Mouse (Mus musculus) 416B (cell line): ENCODE data around the gene Kmo.

Experiments used
- DNase-seq: peaks from one replicate; pipeline ENCODE4 v3.0.0; 2011; ENCODE audit warnings: low read depth

The Kmo gene

GRCm38 (mm10) chr1:175631721-175632221, 11.6 kb downstream of the Kmo start:
- no peak for DNase-seq

GRCm38 (mm10) chr1:175632470-175632869, 12.3 kb downstream of the Kmo start:
- no peak for DNase-seq

DNA sequence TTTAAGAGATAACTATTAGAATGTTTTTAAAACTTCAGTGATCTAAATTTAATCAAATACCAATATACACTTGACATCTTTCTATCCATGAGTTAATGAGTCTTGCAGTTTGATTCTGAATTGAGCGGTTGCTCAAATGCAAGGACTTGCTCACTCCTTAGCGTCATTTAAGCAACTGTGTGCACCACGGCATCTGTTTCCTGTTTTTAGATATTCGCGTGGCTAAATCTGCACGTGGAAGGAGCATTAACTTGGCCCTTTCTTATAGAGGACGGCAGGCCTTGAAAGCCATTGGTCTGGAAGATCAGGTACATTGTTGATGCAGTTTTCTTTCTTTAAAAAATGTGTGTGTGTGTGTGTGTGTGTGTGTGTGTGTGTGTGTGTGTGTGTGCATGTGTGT, 17.5 kb downstream of the Kmo start:
- peak; percentile 14 for DNase-seq

DNA sequence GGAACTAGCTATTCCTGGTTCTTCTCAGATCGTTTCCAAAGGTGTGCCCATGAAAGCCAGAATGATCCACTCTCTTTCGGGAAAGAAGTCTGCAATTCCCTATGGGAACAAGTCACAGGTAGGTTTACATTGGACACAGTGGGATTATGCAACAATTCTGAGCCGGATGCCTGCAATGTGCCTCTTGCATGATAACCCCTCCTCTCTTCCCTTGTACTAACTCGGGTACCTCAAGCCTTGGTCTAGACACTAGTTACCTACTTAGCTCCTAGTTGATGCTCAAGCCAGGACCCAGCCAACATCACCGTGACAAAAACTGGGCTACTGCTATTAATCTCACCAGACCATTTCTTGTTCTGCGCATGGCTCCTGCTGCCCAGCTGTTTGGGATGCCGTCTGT, 18.9 kb downstream of the Kmo start:
- DNase-seq: no peak

- DNase-seq: no peak
Measured at GRCm38 (mm10) chr1:175640435-175641150, 20.4 kb downstream of the Kmo start.

GRCm38 (mm10) chr1:175643496-175644265, 23.5 kb downstream of the Kmo start:
- DNase-seq: no peak

DNA sequence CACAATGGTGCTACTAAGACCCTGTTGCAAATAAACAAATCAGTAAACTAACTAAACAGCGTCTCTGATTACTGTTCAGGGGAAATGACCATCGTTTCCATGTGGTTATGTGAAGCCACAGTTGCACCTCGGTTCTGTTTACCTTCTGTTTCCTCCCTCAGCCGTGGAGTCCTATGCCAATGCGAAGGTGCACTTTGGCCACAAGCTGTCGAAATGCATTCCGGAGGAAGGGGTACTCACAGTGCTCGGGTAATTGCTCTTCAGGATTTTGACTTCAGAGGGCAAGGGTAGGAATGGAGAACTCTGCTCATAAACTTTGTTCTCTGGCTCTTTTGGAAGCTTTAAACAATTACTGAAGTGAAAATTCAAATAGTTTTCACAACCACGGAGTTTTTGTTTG, 26.8 kb downstream of the Kmo start:
- peak; percentile 25 for DNase-seq

GRCm38 (mm10) chr1:175648615-175649014, 28.4 kb downstream of the Kmo start:
- DNase-seq: no peak

GRCm38 (mm10) chr1:175659900-175660299, 39.7 kb downstream of the Kmo start:
- DNase-seq: no peak

DNA sequence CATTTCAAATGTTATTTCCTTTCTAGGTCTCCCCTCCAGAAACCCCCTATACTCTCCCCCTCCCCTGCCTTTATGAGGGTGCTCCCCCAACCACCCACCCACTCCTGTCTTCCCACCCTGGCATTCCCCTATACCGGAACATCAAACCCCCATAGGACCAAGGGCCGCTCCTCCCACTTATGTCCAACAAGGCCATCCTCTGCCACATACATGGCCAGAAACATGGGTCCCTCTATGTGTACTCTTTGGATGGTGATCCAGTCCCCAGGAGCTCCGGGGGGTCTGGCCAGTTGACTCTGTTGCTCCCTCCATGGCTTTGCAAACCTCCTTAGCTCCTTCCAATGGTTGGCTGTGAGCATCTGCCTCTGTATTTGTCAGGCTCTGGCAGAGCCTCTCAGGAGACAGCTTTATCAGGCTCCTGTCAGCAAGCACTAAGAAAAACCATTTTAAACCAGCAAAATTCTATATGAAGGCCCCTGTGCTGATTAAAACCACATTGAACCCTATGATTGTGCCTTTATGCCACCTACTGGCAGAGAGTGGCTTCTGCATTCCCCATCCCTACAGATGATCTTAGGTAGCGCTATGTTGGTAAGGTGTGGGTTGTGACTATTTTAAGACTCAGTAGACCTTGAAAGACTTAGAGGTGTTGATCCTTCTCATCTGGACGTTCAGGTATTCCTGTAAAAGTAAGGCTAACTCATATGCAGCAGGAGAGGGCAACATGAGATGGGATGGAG, 48.7 kb downstream of the Kmo start:
- DNase-seq: peak; percentile 62

DNA sequence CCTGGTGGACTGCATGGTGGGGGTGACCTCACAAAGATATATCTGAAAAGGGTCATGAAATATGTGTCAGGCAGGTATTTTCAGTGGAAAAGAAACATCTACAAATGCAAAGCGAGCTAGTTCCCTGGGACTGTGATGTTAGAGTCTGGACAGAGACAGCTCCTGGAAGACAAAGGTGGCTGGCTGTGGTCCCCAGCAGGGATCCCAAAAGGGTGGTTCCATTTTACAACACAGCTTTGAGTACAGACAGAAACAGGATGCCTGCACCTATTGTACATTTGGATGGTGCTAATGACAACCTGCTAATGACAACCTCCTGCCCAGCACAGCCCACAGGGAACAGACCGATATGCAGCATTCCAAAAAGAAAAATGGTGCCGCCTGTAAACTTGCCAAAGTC, 49.3 kb downstream of the Kmo start:
- no peak for DNase-seq

DNA sequence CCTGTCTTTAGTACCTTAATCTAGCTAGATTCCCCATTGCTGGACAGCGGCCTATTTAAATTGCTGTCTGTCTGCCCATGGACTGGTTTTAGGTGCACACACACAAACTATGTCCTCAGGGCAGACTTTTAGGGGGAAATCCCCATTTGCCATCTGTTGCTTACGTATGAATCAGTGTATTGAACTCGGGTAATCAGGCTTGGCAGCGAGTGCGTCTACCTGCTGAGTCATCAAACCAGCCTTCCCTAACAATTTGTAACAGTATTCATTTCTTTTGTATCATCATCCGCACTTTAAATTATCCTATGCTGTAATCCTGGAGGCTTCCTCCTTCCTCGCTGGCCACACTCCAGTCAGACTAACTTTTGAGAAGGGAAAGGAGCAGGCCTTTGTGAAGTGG, 49.9 kb downstream of the Kmo start:
- DNase-seq: no peak

DNA sequence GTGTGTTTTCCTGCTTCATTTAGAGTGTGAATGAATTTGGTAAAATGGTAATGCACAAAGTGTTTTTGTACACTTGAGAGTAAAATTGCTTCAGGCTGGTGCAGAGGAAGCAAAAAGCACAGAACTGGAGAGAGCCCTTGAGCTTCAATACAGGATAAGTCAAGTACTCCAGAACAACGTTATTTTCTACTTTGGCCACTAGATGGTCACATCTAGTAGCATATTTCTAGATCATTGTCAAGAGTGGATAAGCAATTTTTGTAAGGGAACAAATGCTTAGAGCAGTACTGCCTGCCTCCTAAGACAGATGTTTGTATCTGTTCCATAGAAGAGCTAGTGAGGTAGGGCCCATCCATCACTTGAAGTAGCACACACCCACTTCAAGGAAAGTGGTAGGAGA, 51.4 kb downstream of the Kmo start:
- DNase-seq: peak; percentile 62

DNA sequence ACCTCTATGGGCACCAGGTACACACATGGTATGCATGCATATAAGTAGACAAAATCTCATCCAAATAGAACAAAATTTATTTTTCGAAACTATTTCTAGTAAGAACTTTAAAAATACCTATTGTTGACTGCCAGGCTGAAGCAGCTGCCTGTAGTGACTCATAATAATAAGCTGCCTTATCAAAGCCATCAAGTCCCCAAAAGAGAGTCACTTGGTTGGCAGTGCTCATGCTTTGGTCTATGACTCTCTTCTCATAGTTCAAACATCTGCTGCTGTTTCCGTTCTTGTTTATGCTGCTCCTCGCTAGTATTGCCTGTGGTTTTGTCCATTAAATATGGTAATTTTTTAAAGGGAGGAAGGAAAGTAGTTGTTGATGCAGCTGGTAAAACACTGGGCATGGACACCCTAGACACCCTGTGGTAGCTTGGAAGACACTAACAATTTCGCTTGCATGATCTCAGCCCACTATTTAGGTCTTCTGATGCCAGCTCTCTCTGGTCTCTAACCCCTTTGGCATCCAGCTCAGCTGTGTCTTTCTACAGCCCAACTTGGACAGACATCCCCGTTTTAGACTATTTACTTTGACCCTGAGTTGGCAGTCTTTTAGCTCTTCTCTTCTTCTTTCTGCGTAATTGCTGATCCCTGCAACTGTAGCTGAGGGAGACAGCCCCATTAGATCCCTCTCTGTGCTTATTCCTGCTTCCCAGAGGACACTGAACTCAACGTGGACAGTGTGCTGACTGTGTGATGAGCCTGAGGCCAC, 53.6 kb downstream of the Kmo start:
- peak; percentile 67 for DNase-seq

- no peak for DNase-seq
Measured at GRCm38 (mm10) chr1:175675116-175675515, 54.9 kb downstream of the Kmo start.

- DNase-seq: no peak
Measured at GRCm38 (mm10) chr1:175677459-175677858, 57.3 kb downstream of the Kmo start.

DNA sequence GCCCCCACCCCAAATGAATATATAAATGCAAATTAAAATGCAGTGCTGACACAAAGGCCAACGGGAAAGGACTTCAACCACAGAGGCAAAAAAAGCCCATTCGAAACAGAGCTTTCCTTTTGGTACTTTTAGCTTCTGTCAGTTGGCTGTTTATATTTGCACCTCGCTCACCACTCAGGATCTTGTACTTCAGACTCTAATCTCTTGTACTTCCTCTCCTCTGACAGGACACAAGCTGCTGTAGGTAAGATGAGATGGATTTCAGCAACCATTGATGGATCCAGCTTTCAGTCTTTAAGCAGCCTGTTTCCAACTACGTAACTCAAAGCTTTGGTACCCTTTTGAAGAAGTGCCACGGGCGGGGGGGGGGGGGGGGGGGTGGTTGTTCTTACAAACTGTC, 60.8 kb downstream of the Kmo start:
- no peak for DNase-seq

- DNase-seq: peak; percentile 41
Measured at GRCm38 (mm10) chr1:175691686-175692245, 71.6 kb downstream of the Kmo start.

GRCm38 (mm10) chr1:175692246-175692996, 72.2 kb downstream of the Kmo start, which contains the start of the genes Opn3 and Chml:
Opn3 (minus strand) TSS chr1:175692776.
Chml (minus strand) TSS chr1:175692901.
- peak; percentile 100 for DNase-seq

DNA sequence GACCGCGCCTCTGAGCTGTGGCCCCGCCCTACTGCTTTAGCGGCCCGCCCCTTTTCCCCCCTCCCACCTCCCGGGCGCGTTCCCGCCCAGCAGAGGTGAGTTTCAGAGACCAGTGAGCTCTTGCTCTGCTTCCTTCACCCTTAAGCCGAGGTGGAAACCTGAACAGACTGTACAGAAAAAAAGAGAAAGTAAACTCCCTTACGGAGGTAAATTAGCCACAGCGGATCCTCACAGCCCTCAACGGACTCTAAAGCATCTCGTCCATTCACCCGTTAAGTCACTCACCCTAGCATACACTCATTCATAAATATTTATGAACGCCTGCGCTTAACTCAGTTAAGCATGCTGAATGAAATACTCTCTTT, 72.8 kb downstream of the Kmo start:
- DNase-seq: no peak

DNA sequence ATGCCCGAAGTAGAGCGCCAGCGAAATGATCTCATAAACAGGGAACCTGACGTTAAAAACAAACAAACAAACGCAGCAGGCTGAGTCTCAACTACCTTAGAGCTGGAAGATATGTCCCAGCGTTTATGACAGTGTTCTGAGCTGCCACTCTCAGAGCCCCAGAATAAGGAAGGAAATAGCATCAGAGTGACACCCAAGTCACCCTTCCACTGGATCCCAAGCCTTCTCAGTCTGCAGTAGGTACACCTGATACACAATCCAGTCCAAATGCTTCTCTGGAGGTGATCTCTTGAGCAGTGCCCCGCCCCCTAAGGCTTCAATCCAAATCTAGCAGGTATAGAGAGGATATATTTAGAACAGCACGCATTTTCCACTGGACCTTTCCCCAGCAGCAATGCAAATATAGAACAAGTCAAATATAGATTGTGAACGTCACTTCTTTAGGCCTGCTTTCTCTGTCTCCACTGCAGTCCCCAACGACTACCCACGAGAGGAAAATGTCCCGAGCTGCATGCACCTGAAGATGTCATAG, 73.3 kb downstream of the Kmo start:
- DNase-seq: no peak
